Mouse (Mus musculus) kidney, postnatal 0 days (tissue): ENCODE results near the gene Bbs1. TPM values are rescaled to one million over a fixed set of nuclear protein-coding genes. Genes with fewer than 3 reads are reported as not detected.

Source experiments
- ATAC-seq: fragments of 200-750 bp; cut with Nextera tagmentation; replicated peaks from 2 replicates; pipeline ENCODE4 v1.8.0; 2017; ENCODE audit warnings: low read depth, moderate number of reproducible peaks, moderate TSS enrichment, moderate library complexity; ENCODE audit not compliant: low FRiP score
- DNase-seq: peaks from one replicate; pipeline ENCODE4 v3.0.0-alpha.2; 2016; ENCODE audit warnings: low spot score
- H3K27ac ChIP-seq: fragments of 300-500 bp; sonication (generic); 2 replicates; pipeline ENCODE4 v1.5.1; 2014; ENCODE audit warnings: mild to moderate bottlenecking
- H3K27me3 ChIP-seq: fragments of 300-500 bp; sonication (generic); 2 replicates; pipeline ENCODE4 v1.6.1; 2014; ENCODE audit warnings: low read length, mixed read lengths; ENCODE audit not compliant: insufficient read depth
- H3K36me3 ChIP-seq: fragments of 300-500 bp; sonication (generic); 2 replicates; pipeline ENCODE4 v1.6.1; 2014; ENCODE audit warnings: low read length, mixed read lengths; ENCODE audit not compliant: insufficient read depth
- H3K4me1 ChIP-seq: fragments of 300-500 bp; sonication (generic); replicated peaks from 2 replicates; pipeline ENCODE4 v1.6.1; 2014; ENCODE audit warnings: antibody characterized with exemption, low read length, mixed read lengths; ENCODE audit not compliant: insufficient read depth
- H3K4me2 ChIP-seq: fragments of 300-500 bp; sonication (generic); 2 replicates; pipeline ENCODE4 v1.6.1; 2014; ENCODE audit warnings: mild to moderate bottlenecking, low read length, moderate library complexity, mixed read lengths
- H3K4me3 ChIP-seq: fragments of 300-500 bp; sonication (generic); replicated peaks from 2 replicates; pipeline ENCODE4 v1.5.1; 2014; ENCODE audit warnings: low read depth, low read length
- H3K9ac ChIP-seq: fragments of 300-500 bp; sonication (generic); 2 replicates; pipeline ENCODE4 v1.6.1; 2014; ENCODE audit warnings: low read depth, low read length
- H3K9me3 ChIP-seq: fragments of 300-500 bp; sonication (generic); replicated peaks from 2 replicates; pipeline ENCODE4 v1.6.1; 2016; ENCODE audit warnings: low read length, inconsistent platforms, mixed read lengths
- CTCF ChIP-seq: IDR thresholded peaks from 2 replicates; pipeline ENCODE4 v1.5.1; 2016; ENCODE audit warnings: antibody characterized with exemption, low read depth, mild to moderate bottlenecking, moderate library complexity
- WGBS: fragments of 180-500 bp; shearing (Covaris S2); extraction: QIAGEN DNeasy Blood & Tissue Kit; methylation state at CpG from one replicate; pipeline ENCODE4 v1.1.7; 2014; 5-methylcytosine and 5-hydroxymethylcytosine counted together
- polyA plus RNA-seq: library from polyadenylated mRNA; unstranded; fragments of >200 nt; fragmentation: Nextera tagmentation; extraction: Ambion mirVana; gene quantifications from 2 replicates; pipeline ENCODE4 v1.2.1, GENCODE M21; 2015

The Bbs1 gene
- polyA plus RNA-seq, 1 experiment from 2014 or later: 4.9 TPM

GRCm38 (mm10) chr19:4937444-4938310, 31.2 kb upstream of the Bbs1 start:
- no peaks in the 10 kb centered on the region for H3K27me3 ChIP-seq
- ATAC-seq: no peak
- TF ChIP-seq CTCF: no peak
- H3K4me3 ChIP-seq: no peak overlapping the region
- peaks cover 5% of the 10 kb centered on the region; the same call in 1 of the 2 replicates for H3K4me1 ChIP-seq
- WGBS: 85% methylated on average over 17 of the region's 17 CpGs
- H3K27ac ChIP-seq: no peak overlapping the region
- H3K9ac ChIP-seq: no peak overlapping the region
- no peak for DNase-seq
- H3K36me3 ChIP-seq: no peaks in the 10 kb centered on the region
- H3K9me3 ChIP-seq: no peaks in the 10 kb centered on the region
- H3K4me2 ChIP-seq: no peak overlapping the region

- no peak for TF ChIP-seq CTCF
- no peak for DNase-seq
- 75% methylated on average over 2 of the region's 2 CpGs for WGBS
- ATAC-seq: no peak
- Histone ChIP-seq H3K9ac (no peak overlapping the region), H3K27me3 (no peaks in the 10 kb centered on the region), H3K4me3 (no peak overlapping the region), H3K27ac (no peak overlapping the region), H3K4me1 (no peaks in the 10 kb centered on the region), H3K9me3 (no peaks in the 10 kb centered on the region), H3K4me2 (no peak overlapping the region), H3K36me3 (no peaks in the 10 kb centered on the region)
These were observed 30.5 kb upstream of the Bbs1 start for GRCm38 (mm10) chr19:4936896-4937295.

- no peaks in the 10 kb centered on the region for H3K9me3 ChIP-seq
- 65% methylated on average over 5 of the region's 5 CpGs for WGBS
- H3K27ac ChIP-seq: peak overlapping the region; percentile 78; the same call in 1 of the 2 replicates
- H3K4me2 ChIP-seq: peak overlapping the region; percentile 68
- peaks cover 9% of the 10 kb centered on the region for H3K4me1 ChIP-seq
- H3K27me3 ChIP-seq: no peaks in the 10 kb centered on the region
- DNase-seq (no peak), ATAC-seq (no peak)
- 0 out of 2 replicates have a peak, but pooled peaks cover 9% of the 10 kb centered on the region for H3K36me3 ChIP-seq
- H3K9ac ChIP-seq: peak overlapping the region; percentile 58; the same call in 1 of the 2 replicates
- no peak for TF ChIP-seq CTCF
- H3K4me3 ChIP-seq: peak overlapping the region; percentile 61
These were observed 22.4 kb upstream of the Bbs1 start for GRCm38 (mm10) chr19:4928781-4929180.

GRCm38 (mm10) chr19:4927904-4928531, 21.6 kb upstream of the Bbs1 start, which contains the start of gene Dpp3:
Dpp3 (minus strand) TSS chr19:4928287.
- H3K9me3 ChIP-seq: no peaks in the 10 kb centered on the region
- WGBS: under 1% methylated on average over 32 of the region's 32 CpGs
- peak within 1 kb of the TSS; percentile 68 for H3K4me2 ChIP-seq
- peak within 1 kb of the TSS; percentile 78 for H3K27ac ChIP-seq
- peak; percentile 97 for ATAC-seq
- peak within 1 kb of the TSS; percentile 58; the same call in 1 of the 2 replicates for H3K9ac ChIP-seq
- TF ChIP-seq CTCF: no peak
- peaks cover 9% of the 10 kb centered on the region for H3K4me1 ChIP-seq
- DNase-seq: peak; percentile 100
- peaks cover 16% of the 10 kb centered on the region for H3K36me3 ChIP-seq
- H3K27me3 ChIP-seq: no peaks in the 10 kb centered on the region
- peak within 1 kb of the TSS; percentile 61 for H3K4me3 ChIP-seq

GRCm38 (mm10) chr19:4925121-4925860, 18.9 kb upstream of the Bbs1 start:
- ATAC-seq (no peak), DNase-seq (no peak)
- no peak for TF ChIP-seq CTCF
- no peak overlapping the region for H3K9ac ChIP-seq
- peaks cover 42% of the 10 kb centered on the region for H3K36me3 ChIP-seq
- H3K9me3 ChIP-seq: no peaks in the 10 kb centered on the region
- no peak overlapping the region for H3K4me2 ChIP-seq
- peaks cover 9% of the 10 kb centered on the region for H3K4me1 ChIP-seq
- H3K27me3 ChIP-seq: no peaks in the 10 kb centered on the region
- 94% methylated on average over 11 of the region's 11 CpGs for WGBS
- H3K4me3 ChIP-seq: no peak overlapping the region
- no peak overlapping the region for H3K27ac ChIP-seq

GRCm38 (mm10) chr19:4919652-4920051, 13.2 kb upstream of the Bbs1 start:
- no peak for TF ChIP-seq CTCF
- Histone ChIP-seq H3K4me2 (no peak overlapping the region), H3K9me3 (no peaks in the 10 kb centered on the region), H3K36me3 (peaks cover 87% of the 10 kb centered on the region), H3K4me3 (no peak overlapping the region), H3K4me1 (no peaks in the 10 kb centered on the region), H3K9ac (no peak overlapping the region), H3K27ac (no peak overlapping the region), H3K27me3 (no peaks in the 10 kb centered on the region)
- WGBS: 81% methylated on average over 6 of the region's 6 CpGs
- ATAC-seq (no peak), DNase-seq (no peak)
